ENCODE assay signal across 7 mouse cellular contexts in the genomic region with DNA sequence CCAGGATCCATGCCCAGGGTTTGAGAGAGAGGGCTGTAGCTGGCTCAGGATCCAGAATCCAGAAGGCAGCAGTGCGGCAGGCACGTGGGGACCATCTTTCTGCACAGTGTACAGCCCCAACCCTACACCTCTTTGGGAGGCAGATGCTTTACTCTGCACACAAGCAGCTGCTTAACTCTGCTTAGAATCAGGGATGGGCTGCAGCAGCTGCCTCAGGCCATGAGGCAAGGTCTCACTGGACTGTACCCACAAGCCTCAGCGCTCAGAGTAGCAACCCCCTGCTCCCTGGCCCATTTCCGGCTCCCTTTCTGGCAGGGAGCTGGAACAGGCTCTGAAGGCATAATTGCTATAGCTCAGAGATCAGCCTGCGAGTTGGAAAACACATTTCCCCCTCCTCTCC. TPM values are rescaled to one million over a fixed set of nuclear protein-coding genes. Genes with fewer than 3 reads are reported as not detected.
DNase-seq lines count a peak whose midpoint lies in the region; ATAC-seq lines count a peak whose summit lies in the region.

No protein-coding gene starts in this region.

- no peak overlapping the region for H3K4me3 ChIP-seq in forebrain, embryonic 16.5 days (replicated peaks; ENCODE audit: low read length)

- H3K27me3 ChIP-seq in forebrain, embryonic 16.5 days (replicated peaks; ENCODE audit: control insufficient read depth, insufficient read depth, low read length): no peaks in the 10 kb centered on the region

- peak overlapping the region; percentile 33; the same call in 1 of the 2 replicates for H3K27ac ChIP-seq in forebrain, embryonic 16.5 days (ENCODE audit: low read length)

- H3K4me1 ChIP-seq in forebrain, embryonic 16.5 days (replicated peaks; ENCODE audit: control insufficient read depth, insufficient read depth, low read length): peaks cover 12% of the 10 kb centered on the region

- no peaks in the 10 kb centered on the region for H3K36me3 ChIP-seq in forebrain, embryonic 16.5 days (ENCODE audit: control insufficient read depth, insufficient read depth)

- 0 out of 2 replicates have a peak overlapping the region, but pooled peaks have one; percentile 30 for H3K9ac ChIP-seq in forebrain, embryonic 16.5 days (replicated peaks; ENCODE audit: low read depth, low read length)

- peak overlapping the region; percentile 13 for H3K4me2 ChIP-seq in forebrain, embryonic 16.5 days (ENCODE audit: low read length)

- H3K9me3 ChIP-seq in forebrain, embryonic 16.5 days (ENCODE audit: control insufficient read depth, low read length): no peaks in the 10 kb centered on the region

- peak; percentile 5 for DNase-seq in ovary, postnatal 36 days (ENCODE audit: low spot score)
- no peak for DNase-seq in ovary, adult 18-20 months (ENCODE audit: low spot score)
- DNase-seq in lung, postnatal 4 days: peak; percentile 32 to 64
- DNase-seq in c-Kit-positive CD71-positive TER-119-positive erythroid progenitor cells, embryonic 14.5 days (ENCODE audit: low spot score): no peak
- no peak for DNase-seq in layer of hippocampus, adult 11-12 months (ENCODE audit: low spot score)
- no peak for DNase-seq in adrenal gland, postnatal 4 days (ENCODE audit: low spot score in 2 of 2)

- peak; percentile 91 for ATAC-seq in forebrain, embryonic 16.5 days

- WGBS in forebrain, embryonic 16.5 days: 36% methylated on average over 5 of the region's 5 CpGs

RNA-seq across cellular contexts. Expression of gene Ldlrad3, which starts 45.3 kb away (rescaled TPM):
- polyA plus RNA-seq in forebrain, embryonic 16.5 days (2015; fragmentation: Nextera tagmentation; extraction: Ambion mirVana): 29.0 and 30.6 TPM in 2 replicates
- 10 to 100 TPM; 13.1 to 16.7 TPM for total RNA-seq in adrenal gland, postnatal 4 days (2021)

Comparison
In these comparisons a context has a peak if more than half of its experiments do, and no peak if none do; other contexts are left out.
1. DNase-seq: peak in ovary, postnatal 36 days (single experiment) and lung, postnatal 4 days (2 of 2); none in ovary, adult 18-20 months (single experiment), c-Kit-positive CD71-positive TER-119-positive erythroid progenitor cells, embryonic 14.5 days (single experiment), layer of hippocampus, adult 11-12 months (single experiment) and adrenal gland, postnatal 4 days (0 of 2).